Mouse (Mus musculus): ENCODE data around the gene Clcf1.
A peak's percentile ranks its signal among the peaks of the same experiment; 100 is the strongest.

Gene Clcf1

DNA sequence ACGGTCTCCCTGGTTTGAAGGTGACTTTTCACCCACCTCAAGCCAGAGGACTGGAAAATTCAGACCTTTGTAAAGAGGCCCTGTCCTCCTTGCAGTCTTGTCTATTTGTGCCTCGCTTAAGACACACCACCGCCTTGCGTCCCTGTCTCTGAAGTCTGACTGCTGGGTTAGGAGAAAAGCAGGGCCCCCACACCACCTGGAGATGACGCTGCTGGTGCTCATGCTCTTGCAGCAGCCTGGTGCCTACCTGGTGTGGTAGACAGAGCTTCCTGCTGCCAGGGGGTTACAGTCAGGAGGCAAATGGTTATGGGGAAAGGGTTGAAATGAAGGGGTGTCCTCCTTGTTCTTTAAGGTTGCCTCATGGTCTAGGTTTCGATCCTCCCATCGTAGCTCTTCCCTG is 40.2 kb downstream of the Clcf1 start:
- no peak for DNase-seq (ENCODE audit: low spot score in 2 of 2)

DNA sequence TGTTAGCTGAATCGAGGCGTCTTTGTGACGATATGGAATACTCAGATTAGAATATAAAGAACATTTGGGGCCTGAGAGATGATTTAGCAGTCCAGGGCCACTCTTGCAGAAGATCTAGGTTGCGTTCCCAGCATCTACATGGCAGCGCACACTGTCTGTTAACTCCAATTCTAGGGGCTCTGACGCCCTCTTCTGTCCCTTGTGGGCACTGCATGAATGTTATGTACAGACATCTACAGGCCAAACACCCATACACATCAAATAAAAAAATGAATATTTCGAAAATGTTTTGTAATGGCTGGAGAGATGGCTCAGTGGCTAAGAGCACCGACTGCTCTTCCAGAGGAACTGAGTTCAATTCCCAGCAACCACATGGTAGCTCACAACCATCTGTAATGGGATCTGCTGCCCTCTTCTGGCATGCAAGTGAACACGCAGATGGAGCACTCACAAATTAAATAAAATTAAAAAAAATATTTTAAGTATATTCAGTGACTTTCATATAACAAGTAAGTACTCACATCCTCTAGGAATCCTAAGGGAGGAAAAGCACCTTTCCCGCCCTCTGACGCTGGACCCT is 41.6 kb downstream of the Clcf1 start:
- no peak for DNase-seq (ENCODE audit: low spot score in 2 of 2)

DNA sequence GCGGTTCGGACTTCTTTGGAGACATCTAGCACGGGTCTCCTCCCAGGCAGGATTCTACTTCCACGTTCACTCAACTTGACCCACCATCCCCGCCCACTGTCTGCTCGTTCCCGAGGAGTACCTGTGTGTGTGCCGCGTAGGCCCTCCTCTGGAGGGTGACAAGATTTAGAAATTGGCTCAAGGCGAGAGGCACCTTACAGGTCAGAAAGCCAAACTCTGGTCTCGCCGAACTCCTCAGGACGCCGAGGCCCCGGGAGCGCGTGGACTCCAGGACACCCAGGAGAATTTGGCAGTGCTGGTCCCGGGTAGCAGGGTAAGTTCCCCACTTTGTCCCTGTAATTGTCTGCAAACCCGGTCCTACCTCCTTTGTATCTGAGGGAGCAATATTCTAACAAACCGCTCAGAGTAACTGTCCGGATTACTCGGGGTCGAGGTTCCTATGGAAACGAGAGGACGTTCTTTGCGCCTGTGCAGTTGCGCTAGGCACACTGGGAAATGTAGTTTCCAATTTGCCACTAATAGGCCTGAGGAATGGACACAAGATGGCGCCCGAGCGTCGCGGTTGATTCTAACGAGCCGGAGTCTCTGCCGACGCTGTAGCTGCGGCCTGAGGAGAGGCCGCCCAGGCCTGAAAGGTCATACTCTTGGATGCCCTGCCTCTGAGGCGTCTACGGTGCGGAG is 43.3 kb downstream of the Clcf1 start:
- DNase-seq (ENCODE audit: low spot score in 2 of 2), result peak; percentile 88 to 90

DNA sequence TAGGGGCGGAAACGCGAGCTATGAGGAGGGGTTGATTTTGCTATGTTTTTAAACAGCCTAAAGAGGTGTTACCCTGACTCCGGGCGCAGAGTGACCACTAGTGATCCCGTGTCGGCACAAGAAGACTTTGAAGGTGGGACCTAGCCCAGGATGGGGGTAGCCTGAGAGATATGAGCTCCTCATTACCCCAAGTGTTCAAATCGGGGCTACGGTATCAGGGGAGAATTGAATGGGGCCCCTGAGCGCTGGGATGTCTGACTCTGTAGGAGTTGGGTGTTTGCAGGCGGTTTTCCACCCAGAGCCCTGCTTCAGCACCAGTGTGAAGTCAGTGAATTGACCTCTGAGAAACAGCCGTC is 43.8 kb downstream of the Clcf1 start:
- no peak for DNase-seq (ENCODE audit: low spot score in 2 of 2)

DNA sequence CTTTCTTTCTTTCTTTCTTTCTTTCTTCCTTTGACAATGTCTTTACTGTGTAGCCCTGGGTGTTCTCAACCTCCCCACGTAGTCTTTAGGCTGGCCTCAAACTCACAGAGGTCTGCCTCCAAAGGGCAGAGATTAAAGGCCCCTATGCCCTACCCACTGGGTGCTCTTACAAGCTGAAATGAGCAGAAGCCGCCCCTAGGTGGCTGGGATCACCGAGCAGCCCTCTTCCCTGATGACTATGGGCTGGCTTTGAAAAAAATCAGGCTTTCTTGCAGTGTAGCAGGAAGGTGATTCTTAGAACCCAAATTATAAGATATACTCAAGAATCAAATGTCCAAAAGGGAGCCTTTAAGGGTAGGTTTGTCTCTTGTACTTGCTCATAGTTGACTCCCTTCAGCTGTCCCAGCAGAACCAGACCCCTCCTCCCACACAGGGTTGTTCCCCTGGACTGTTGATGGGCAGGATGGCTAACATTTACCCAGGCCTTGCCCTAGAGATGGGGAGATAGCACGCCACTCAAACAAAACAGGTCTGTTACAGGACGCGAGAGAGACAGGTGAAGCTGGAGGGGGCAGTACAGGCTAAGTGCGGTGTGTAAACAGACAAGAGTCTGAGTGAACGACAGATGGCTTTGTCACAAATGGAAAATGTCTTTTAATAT is 47.1 kb downstream of the Clcf1 start:
- peak in 1 of 2 experiments; percentile 36 for DNase-seq (ENCODE audit: low spot score in 2 of 2)

DNA sequence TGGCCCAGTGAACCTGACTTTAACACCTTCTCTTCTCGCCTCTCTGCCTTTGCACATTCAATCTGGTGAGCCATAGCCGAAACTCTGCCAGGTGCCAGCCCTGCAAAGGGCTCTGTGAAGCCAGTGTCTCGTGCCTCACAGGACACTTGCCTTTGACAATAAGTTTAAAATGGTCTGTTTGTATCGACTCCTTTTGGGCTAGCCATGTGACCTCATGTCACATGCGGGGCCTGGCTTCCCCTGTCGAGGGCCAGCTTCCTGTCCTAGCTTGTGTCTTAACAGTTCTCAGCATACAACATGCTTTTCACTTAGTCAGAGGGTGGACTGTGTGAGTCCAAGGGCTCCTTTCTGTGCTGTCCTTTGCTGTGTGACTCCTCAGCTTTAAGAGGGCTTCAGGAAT is 48.7 kb downstream of the Clcf1 start:
- DNase-seq (ENCODE audit: low spot score in 2 of 2), result peak; percentile 65 to 74

DNA sequence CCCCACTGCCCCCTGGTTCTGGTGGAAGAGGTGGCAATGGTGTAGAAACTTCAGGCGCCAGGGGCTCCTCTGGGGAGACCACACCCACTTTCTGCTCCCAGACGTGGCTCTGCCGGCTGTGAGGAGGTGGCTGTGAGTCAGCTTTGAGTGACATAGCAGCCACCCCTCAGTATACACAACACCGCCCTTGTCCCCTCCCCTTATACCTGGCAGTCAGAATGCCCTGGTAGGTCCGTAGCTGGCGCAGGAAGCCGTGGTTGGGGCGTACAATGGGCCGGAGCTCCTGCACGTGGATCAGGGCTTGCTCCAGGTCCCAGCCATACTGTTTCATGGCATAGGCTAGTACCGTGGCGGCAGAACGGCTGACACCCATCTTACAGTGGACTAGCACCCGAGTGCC is 49.7 kb downstream of the Clcf1 start:
- no peak for DNase-seq (ENCODE audit: low spot score in 2 of 2)

DNA sequence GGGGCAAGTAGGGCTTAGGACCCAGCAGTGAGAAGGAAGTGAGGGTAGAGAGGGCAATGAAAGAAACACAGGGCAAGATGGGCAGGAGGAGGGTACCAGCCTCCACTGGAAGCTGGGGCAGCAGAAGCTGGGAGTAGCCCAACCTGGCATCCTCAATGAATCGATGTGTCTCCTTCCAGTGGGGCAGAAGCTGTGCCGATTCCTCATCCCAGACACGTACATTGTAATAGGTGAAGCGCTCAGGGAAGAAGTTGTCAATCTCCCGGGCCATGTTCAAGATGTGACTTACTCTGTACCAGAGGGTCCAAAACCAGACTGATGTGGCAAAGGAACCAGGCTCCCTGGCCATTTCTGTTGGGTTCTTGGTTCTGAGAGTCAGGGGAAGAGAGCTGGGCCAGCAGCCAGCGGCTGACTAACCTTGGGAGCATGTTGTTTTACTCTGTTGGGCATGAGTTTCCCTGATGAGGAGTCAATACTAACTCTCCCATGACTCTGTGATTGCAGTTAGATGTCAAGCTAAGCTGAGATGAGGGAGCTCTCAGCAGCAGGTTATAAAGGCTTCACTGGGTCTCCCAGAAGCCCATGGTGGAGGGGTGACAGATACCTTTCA is 50.2 kb downstream of the Clcf1 start:
- DNase-seq (ENCODE audit: low spot score in 2 of 2), result no peak

DNA sequence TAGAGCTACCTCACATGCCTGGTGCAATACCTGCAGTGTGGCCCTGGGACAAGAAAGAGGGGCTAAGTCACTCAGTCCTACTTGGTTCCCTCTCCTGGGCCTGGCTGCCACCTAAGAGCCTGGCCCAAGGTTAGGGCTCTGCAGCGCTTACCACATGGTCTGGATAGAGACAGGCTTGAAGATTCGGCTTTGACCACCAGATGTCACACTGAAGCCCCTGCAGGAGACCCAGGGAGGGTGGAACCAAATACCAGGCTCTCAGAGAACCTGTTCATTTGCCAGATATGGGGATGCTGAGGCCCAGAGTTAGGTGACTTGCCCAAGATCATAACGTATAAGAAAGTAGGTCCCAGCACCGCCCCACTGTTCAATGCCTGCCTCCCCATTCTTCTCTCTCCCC is 51.9 kb downstream of the Clcf1 start:
- DNase-seq (ENCODE audit: low spot score in 2 of 2), result no peak

DNA sequence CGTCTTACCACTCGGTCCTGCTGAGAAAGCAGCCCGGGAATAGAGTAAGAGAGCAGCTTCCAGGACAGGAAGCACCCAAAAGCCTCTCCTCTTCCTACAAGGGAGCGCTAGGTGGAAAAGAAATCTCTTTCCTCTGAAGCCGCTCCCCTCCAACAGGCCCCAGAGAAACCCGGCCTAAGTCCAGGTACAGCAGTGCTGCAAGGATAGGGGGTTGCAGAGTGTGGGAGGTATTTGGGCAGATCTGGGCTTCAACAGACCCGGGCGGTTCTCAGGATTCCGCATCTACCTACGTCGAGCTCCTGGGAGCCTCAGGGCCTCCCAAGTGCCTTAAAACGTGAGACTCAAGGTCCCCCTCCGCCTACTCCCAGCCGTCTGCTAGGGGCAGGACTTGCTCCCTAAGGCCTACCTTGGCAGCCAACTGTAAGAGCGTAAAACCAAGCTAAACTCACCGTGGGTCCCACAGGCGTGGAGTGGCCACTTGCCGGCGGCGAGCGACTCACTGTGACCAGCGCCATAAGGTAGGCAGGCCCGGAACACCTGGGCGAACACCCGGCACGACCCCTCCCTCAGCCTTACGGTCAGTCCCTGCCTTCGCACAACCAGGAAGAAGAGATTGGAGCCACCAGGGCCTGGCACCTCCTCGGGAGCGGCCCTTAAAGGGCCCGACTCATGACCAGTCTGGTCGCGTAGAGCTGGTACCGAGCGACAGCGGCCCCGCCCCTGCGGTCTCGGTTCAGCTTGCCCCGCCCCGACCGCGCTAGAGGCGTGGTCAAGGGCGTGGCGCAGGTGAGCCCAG is 54.7 kb downstream of the Clcf1 start, which contains the start of gene Ssh3:
Gene Ssh3 (minus strand): TSS at position 615 of the 796 bp plus-strand sequence.
- DNase-seq (ENCODE audit: low spot score in 2 of 2), result peak; percentile 53 to 63

DNA sequence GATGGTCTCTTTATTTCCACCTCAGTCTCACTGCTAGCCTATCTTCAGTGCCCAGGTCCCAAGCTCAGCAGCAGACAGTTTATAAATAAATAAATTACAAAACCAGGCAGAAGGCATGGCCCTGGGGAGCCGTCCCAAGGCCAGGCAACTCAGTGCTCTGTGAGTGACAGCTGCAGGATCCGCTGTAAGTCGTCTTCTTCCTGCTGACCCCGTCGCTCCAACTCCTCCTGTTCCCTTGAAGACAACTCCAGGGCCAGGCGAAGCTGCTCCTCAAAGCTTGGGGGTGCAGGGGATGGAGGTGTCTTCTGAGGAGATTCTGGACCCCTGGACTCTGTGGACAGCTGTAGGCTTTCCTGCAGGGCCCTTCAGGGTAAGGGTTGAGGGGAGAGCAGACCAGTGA is 56.1 kb downstream of the Clcf1 start:
- DNase-seq (ENCODE audit: low spot score in 2 of 2), result no peak

DNA sequence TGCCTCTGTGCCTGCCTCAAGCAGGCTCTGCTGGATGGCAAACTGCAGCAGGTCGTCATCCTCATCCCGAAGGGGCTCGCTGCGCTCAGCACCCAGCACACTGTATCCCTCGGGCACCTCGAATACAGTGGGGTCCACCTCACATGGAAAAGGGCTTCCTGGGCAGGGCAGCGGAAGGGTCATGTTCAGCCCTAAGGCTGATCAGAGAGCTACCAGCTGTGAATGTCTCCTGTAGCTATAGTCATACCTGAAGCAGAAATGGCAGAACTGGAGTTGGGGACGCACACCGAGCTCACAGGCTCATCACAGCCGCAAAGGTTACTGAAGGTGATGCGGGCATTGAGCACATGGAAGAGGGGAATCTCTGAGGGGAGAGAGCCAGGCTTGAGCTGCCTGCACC is 56.9 kb downstream of the Clcf1 start:
- no peak for DNase-seq (ENCODE audit: low spot score in 2 of 2)

Measured in natural killer cell, adult 2 months (primary cell).